Mouse (Mus musculus): ENCODE data around the gene H2afy2. TPM values are rescaled to one million over a fixed set of nuclear protein-coding genes. Genes with fewer than 3 reads are reported as not detected.

The H2afy2 gene
- polyA plus RNA-seq, 1 experiment from 2014 or later: 237 TPM

GRCm38 (mm10) chr10:61759869-61760268, 24.1 kb downstream of the H2afy2 start:
- Histone ChIP-seq H3K9ac (ENCODE audit: low read depth, low read length) (no peak overlapping the region), H3K36me3 (ENCODE audit: control insufficient read depth, insufficient read depth, low read length) (peaks cover 22% of the 10 kb centered on the region), H3K4me1 (ENCODE audit: control insufficient read depth, insufficient read depth, low read depth, low read length) (peaks cover 2% of the 10 kb centered on the region; the same call in 1 of the 2 replicates), H3K27me3 (replicated peaks; ENCODE audit: control insufficient read depth, insufficient read depth, low read length) (no peaks in the 10 kb centered on the region), H3K27ac (ENCODE audit: low read depth, low read length) (no peak overlapping the region), H3K4me3 (ENCODE audit: low read length) (no peak overlapping the region), H3K4me2 (ENCODE audit: low read length) (no peak overlapping the region), H3K9me3 (ENCODE audit: control insufficient read depth, low read length) (no peaks in the 10 kb centered on the region)
- WGBS: 63% methylated on average over 6 of the region's 6 CpGs
- no peak for ATAC-seq

GRCm38 (mm10) chr10:61758904-61759303, 25.0 kb downstream of the H2afy2 start:
- Histone ChIP-seq H3K27me3 (replicated peaks; ENCODE audit: control insufficient read depth, insufficient read depth, low read length) (no peaks in the 10 kb centered on the region), H3K4me3 (ENCODE audit: low read length) (no peak overlapping the region), H3K9ac (ENCODE audit: low read depth, low read length) (no peak overlapping the region), H3K4me1 (ENCODE audit: control insufficient read depth, insufficient read depth, low read depth, low read length) (no peaks in the 10 kb centered on the region; the same call in 1 of the 2 replicates), H3K9me3 (ENCODE audit: control insufficient read depth, low read length) (no peaks in the 10 kb centered on the region), H3K27ac (ENCODE audit: low read depth, low read length) (no peak overlapping the region), H3K4me2 (ENCODE audit: low read length) (no peak overlapping the region), H3K36me3 (ENCODE audit: control insufficient read depth, insufficient read depth, low read length) (peaks cover 23% of the 10 kb centered on the region)
- ATAC-seq: no peak
- WGBS: 97% methylated on average over 2 of the region's 2 CpGs

- H3K9ac ChIP-seq (ENCODE audit: low read depth, low read length): no peak overlapping the region
- H3K27me3 ChIP-seq (replicated peaks; ENCODE audit: control insufficient read depth, insufficient read depth, low read length): no peaks in the 10 kb centered on the region
- no peak overlapping the region for H3K4me3 ChIP-seq (ENCODE audit: low read length)
- 89% methylated on average over 14 of the region's 14 CpGs for WGBS
- no peak for ATAC-seq
- H3K27ac ChIP-seq (ENCODE audit: low read depth, low read length): no peak overlapping the region
- H3K4me1 ChIP-seq (ENCODE audit: control insufficient read depth, insufficient read depth, low read depth, low read length): no peaks in the 10 kb centered on the region; the same call in 1 of the 2 replicates
- no peaks in the 10 kb centered on the region for H3K9me3 ChIP-seq (ENCODE audit: control insufficient read depth, low read length)
- peaks cover 32% of the 10 kb centered on the region for H3K36me3 ChIP-seq (ENCODE audit: control insufficient read depth, insufficient read depth, low read length)
- H3K4me2 ChIP-seq (ENCODE audit: low read length): no peak overlapping the region
These were observed 26.9 kb downstream of the H2afy2 start for GRCm38 (mm10) chr10:61757022-61757421.

GRCm38 (mm10) chr10:61753071-61753470, 30.9 kb downstream of the H2afy2 start:
- no peak for ATAC-seq
- Histone ChIP-seq H3K4me3 (ENCODE audit: low read length) (no peak overlapping the region), H3K27me3 (replicated peaks; ENCODE audit: control insufficient read depth, insufficient read depth, low read length) (no peaks in the 10 kb centered on the region), H3K4me1 (ENCODE audit: control insufficient read depth, insufficient read depth, low read depth, low read length) (no peaks in the 10 kb centered on the region), H3K27ac (ENCODE audit: low read depth, low read length) (no peak overlapping the region), H3K4me2 (ENCODE audit: low read length) (no peak overlapping the region), H3K9ac (ENCODE audit: low read depth, low read length) (no peak overlapping the region), H3K9me3 (ENCODE audit: control insufficient read depth, low read length) (no peaks in the 10 kb centered on the region), H3K36me3 (ENCODE audit: control insufficient read depth, insufficient read depth, low read length) (peaks cover 51% of the 10 kb centered on the region)
- WGBS: 94% methylated on average over 23 of the region's 23 CpGs

DNA sequence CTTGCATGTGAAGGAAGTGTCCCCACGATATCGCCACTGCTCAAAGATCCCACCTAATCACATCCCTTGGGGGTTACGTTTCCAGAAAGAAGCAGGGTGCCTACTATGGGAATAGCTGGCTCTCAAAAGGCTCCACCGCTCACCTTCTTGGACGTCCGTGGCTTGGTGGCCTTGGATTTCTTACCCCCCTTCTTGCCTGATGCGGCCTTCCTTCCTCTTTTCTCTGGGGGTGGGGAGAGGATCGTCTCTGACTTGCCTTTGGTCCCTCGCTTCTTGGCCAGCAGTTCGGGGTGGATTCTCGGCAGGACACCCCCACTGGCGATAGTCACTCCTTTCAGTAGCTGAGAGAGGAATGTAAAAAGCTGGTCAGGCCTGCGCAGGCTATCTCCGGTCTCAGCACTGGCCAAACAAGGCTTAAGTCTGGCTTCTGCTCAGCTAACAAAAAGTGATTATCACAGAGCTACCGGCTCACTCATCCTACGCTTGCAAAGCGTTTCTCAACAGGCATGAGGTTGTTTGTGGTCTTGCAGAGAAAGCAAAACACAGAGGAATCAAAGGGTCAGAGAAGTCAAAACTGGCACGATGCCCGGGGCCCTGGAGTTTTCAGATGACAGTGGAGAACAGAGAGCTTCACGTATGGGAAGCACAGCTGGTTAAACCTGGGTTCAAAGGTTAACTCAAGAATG, 32.3 kb downstream of the H2afy2 start:
- WGBS: 78% methylated on average over 20 of the region's 20 CpGs
- no peak overlapping the region for H3K27ac ChIP-seq (ENCODE audit: low read depth, low read length)
- H3K9ac ChIP-seq (ENCODE audit: low read depth, low read length): no peak overlapping the region
- peaks cover 54% of the 10 kb centered on the region for H3K36me3 ChIP-seq (ENCODE audit: control insufficient read depth, insufficient read depth, low read length)
- no peaks in the 10 kb centered on the region for H3K4me1 ChIP-seq (ENCODE audit: control insufficient read depth, insufficient read depth, low read depth, low read length)
- no peak overlapping the region for H3K4me2 ChIP-seq (ENCODE audit: low read length)
- H3K4me3 ChIP-seq (ENCODE audit: low read length): no peak overlapping the region
- H3K27me3 ChIP-seq (replicated peaks; ENCODE audit: control insufficient read depth, insufficient read depth, low read length): no peaks in the 10 kb centered on the region
- ATAC-seq: no peak
- H3K9me3 ChIP-seq (ENCODE audit: control insufficient read depth, low read length): no peaks in the 10 kb centered on the region

GRCm38 (mm10) chr10:61750014-61750413, 33.9 kb downstream of the H2afy2 start:
- Histone ChIP-seq H3K36me3 (ENCODE audit: control insufficient read depth, insufficient read depth, low read length) (peaks cover 60% of the 10 kb centered on the region), H3K27ac (ENCODE audit: low read depth, low read length) (no peak overlapping the region), H3K9me3 (ENCODE audit: control insufficient read depth, low read length) (peaks cover 4% of the 10 kb centered on the region; the same call in 1 of the 2 replicates), H3K4me3 (ENCODE audit: low read length) (no peak overlapping the region), H3K9ac (ENCODE audit: low read depth, low read length) (no peak overlapping the region), H3K4me1 (ENCODE audit: control insufficient read depth, insufficient read depth, low read depth, low read length) (no peaks in the 10 kb centered on the region), H3K4me2 (ENCODE audit: low read length) (no peak overlapping the region), H3K27me3 (replicated peaks; ENCODE audit: control insufficient read depth, insufficient read depth, low read length) (no peaks in the 10 kb centered on the region)
- WGBS: 83% methylated on average over 9 of the region's 9 CpGs
- no peak for ATAC-seq

GRCm38 (mm10) chr10:61747302-61747701, 36.6 kb downstream of the H2afy2 start:
- no peak overlapping the region for H3K27ac ChIP-seq (ENCODE audit: low read depth, low read length)
- no peak overlapping the region for H3K4me2 ChIP-seq (ENCODE audit: low read length)
- peaks cover 4% of the 10 kb centered on the region; the same call in 1 of the 2 replicates for H3K9me3 ChIP-seq (ENCODE audit: control insufficient read depth, low read length)
- H3K27me3 ChIP-seq (replicated peaks; ENCODE audit: control insufficient read depth, insufficient read depth, low read length): no peaks in the 10 kb centered on the region
- H3K36me3 ChIP-seq (ENCODE audit: control insufficient read depth, insufficient read depth, low read length): peaks cover 69% of the 10 kb centered on the region
- ATAC-seq: no peak
- no peaks in the 10 kb centered on the region for H3K4me1 ChIP-seq (ENCODE audit: control insufficient read depth, insufficient read depth, low read depth, low read length)
- no peak overlapping the region for H3K4me3 ChIP-seq (ENCODE audit: low read length)
- 82% methylated on average over 13 of the region's 13 CpGs for whole genome bisulfite sequencing
- H3K9ac ChIP-seq (ENCODE audit: low read depth, low read length): no peak overlapping the region

DNA sequence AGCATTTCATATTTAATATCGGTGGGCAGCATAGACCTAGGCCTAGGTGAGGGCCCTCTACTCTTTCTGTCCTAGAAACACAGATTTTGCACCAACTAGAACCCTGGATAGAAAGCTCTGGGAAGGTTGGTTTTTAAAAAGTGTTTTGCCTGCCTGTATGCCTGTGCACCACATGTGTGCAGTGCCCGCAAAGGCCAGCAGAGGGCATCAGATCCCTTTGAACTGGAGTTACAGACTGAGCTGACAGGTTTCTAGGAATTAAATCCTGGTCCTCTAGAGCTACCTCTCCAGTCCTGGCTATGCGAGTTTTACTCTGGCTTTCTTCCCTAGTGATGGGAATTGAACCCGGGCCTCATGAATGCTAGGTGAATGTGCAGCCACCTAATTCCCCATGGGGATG, 38.8 kb downstream of the H2afy2 start:
- ATAC-seq: no peak
- no peaks in the 10 kb centered on the region for H3K4me1 ChIP-seq (ENCODE audit: control insufficient read depth, insufficient read depth, low read depth, low read length)
- H3K4me3 ChIP-seq (ENCODE audit: low read length): no peak overlapping the region
- no peak overlapping the region for H3K9ac ChIP-seq (ENCODE audit: low read depth, low read length)
- H3K36me3 ChIP-seq (ENCODE audit: control insufficient read depth, insufficient read depth, low read length): peaks cover 67% of the 10 kb centered on the region
- H3K4me2 ChIP-seq (ENCODE audit: low read length): no peak overlapping the region
- WGBS: 85% methylated on average over 4 of the region's 4 CpGs
- H3K27ac ChIP-seq (ENCODE audit: low read depth, low read length): no peak overlapping the region
- H3K27me3 ChIP-seq (replicated peaks; ENCODE audit: control insufficient read depth, insufficient read depth, low read length): no peaks in the 10 kb centered on the region
- peaks cover 4% of the 10 kb centered on the region; the same call in 1 of the 2 replicates for H3K9me3 ChIP-seq (ENCODE audit: control insufficient read depth, low read length)

- H3K36me3 ChIP-seq (ENCODE audit: control insufficient read depth, insufficient read depth, low read length): peaks cover 65% of the 10 kb centered on the region
- WGBS: 94% methylated on average over 8 of the region's 8 CpGs
- no peak overlapping the region for H3K4me2 ChIP-seq (ENCODE audit: low read length)
- H3K9ac ChIP-seq (ENCODE audit: low read depth, low read length): no peak overlapping the region
- no peak for ATAC-seq
- no peaks in the 10 kb centered on the region for H3K27me3 ChIP-seq (replicated peaks; ENCODE audit: control insufficient read depth, insufficient read depth, low read length)
- no peaks in the 10 kb centered on the region for H3K4me1 ChIP-seq (ENCODE audit: control insufficient read depth, insufficient read depth, low read depth, low read length)
- H3K4me3 ChIP-seq (ENCODE audit: low read length): no peak overlapping the region
- H3K9me3 ChIP-seq (ENCODE audit: control insufficient read depth, low read length): peaks cover 4% of the 10 kb centered on the region; the same call in 1 of the 2 replicates
- H3K27ac ChIP-seq (ENCODE audit: low read depth, low read length): no peak overlapping the region
These were observed 41.6 kb downstream of the H2afy2 start for GRCm38 (mm10) chr10:61742336-61742735.

Measured in hindbrain, embryonic 16.5 days (tissue).